Mouse (Mus musculus) kidney, embryonic 15.5 days (tissue): ENCODE measurements around the gene Bend5. TPM values are rescaled to one million over a fixed set of nuclear protein-coding genes. Genes with fewer than 3 reads are reported as not detected.

ENCODE experiments used
- ATAC-seq: fragments of 200-750 bp; cut with Nextera tagmentation; replicated peaks from 2 replicates; pipeline ENCODE4 v1.8.0; 2017; ENCODE audit warnings: moderate TSS enrichment; ENCODE audit not compliant: low FRiP score
- H3K27ac ChIP-seq: fragments of 300-500 bp; sonication (generic); 2 replicates; pipeline ENCODE4 v1.5.1; 2015; ENCODE audit warnings: mild to moderate bottlenecking, inconsistent platforms
- H3K27me3 ChIP-seq: fragments of 300-500 bp; sonication (generic); 2 replicates; pipeline ENCODE4 v1.6.1; 2015; ENCODE audit warnings: inconsistent platforms
- H3K36me3 ChIP-seq: fragments of 300-500 bp; sonication (generic); 2 replicates; pipeline ENCODE4 v1.6.1; 2015; ENCODE audit warnings: inconsistent platforms
- H3K4me1 ChIP-seq: fragments of 300-500 bp; sonication (generic); 2 replicates; pipeline ENCODE4 v1.6.1; 2015; ENCODE audit warnings: inconsistent platforms
- H3K4me2 ChIP-seq: fragments of 300-500 bp; sonication (generic); 2 replicates; pipeline ENCODE4 v1.6.1; 2015; ENCODE audit warnings: moderate library complexity, mild to moderate bottlenecking, inconsistent platforms
- H3K4me3 ChIP-seq: fragments of 300-500 bp; sonication (generic); replicated peaks from 2 replicates; pipeline ENCODE4 v1.5.1; 2015; ENCODE audit warnings: mild to moderate bottlenecking, inconsistent platforms
- H3K9ac ChIP-seq: fragments of 300-500 bp; sonication (generic); 2 replicates; pipeline ENCODE4 v1.6.1; 2015; ENCODE audit warnings: mild to moderate bottlenecking, inconsistent platforms
- H3K9me3 ChIP-seq: fragments of 300-500 bp; sonication (generic); replicated peaks from 2 replicates; pipeline ENCODE4 v1.6.1; 2016; ENCODE audit warnings: inconsistent platforms
- WGBS: fragments of 180-500 bp; shearing (Covaris S2); methylation state at CpG from one replicate; pipeline ENCODE4 v1.1.7; 2015; ENCODE audit warnings: mixed read lengths; 5-methylcytosine and 5-hydroxymethylcytosine counted together
- polyA plus RNA-seq: library from polyadenylated mRNA; unstranded; fragments of >200 nt; fragmentation: Nextera tagmentation; extraction: Ambion mirVana; gene quantifications from 2 replicates; pipeline ENCODE4 v1.2.1, GENCODE M21; 2015

The Bend5 gene
- polyA plus RNA-seq, 1 experiment from 2014 or later, result 26.3 TPM

GRCm38 (mm10) chr4:111495949-111496348 lies 81.1 kb downstream of the Bend5 start:
- no peaks in the 10 kb centered on the region for H3K4me1 ChIP-seq
- 0 out of 2 replicates have a peak, but pooled peaks have one; percentile 46 for ATAC-seq
- WGBS, result 13% methylated on average over 2 of the region's 2 CpGs

GRCm38 (mm10) chr4:111498751-111499150 lies 83.9 kb downstream of the Bend5 start:
- no peak overlapping the region for H3K27ac ChIP-seq
- H3K36me3 ChIP-seq, result no peaks in the 10 kb centered on the region
- H3K4me3 ChIP-seq, result no peak overlapping the region
- no peaks in the 10 kb centered on the region for H3K27me3 ChIP-seq
- no peaks in the 10 kb centered on the region for H3K9me3 ChIP-seq
- no peaks in the 10 kb centered on the region for H3K4me1 ChIP-seq
- ATAC-seq, result no peak
- no peak overlapping the region for H3K4me2 ChIP-seq
- WGBS, result 75% methylated on average over 3 of the region's 3 CpGs
- no peak overlapping the region for H3K9ac ChIP-seq

More at GRCm38 (mm10) chr4:111495949-111496348, 81.1 kb downstream of the Bend5 start:
- Histone ChIP-seq H3K9ac (no peak overlapping the region), H3K9me3 (no peaks in the 10 kb centered on the region), H3K27me3 (no peaks in the 10 kb centered on the region), H3K36me3 (no peaks in the 10 kb centered on the region), H3K4me3 (no peak overlapping the region), H3K4me2 (no peak overlapping the region), H3K27ac (no peak overlapping the region)

GRCm38 (mm10) chr4:111501441-111501840 lies 86.6 kb downstream of the Bend5 start:
- no peak overlapping the region for H3K4me2 ChIP-seq
- H3K4me1 ChIP-seq, result no peaks in the 10 kb centered on the region
- no peak overlapping the region for H3K27ac ChIP-seq
- WGBS, result 94% methylated on average over 1 of the region's 1 CpGs
- no peaks in the 10 kb centered on the region for H3K36me3 ChIP-seq
- H3K27me3 ChIP-seq, result no peaks in the 10 kb centered on the region
- H3K4me3 ChIP-seq, result no peak overlapping the region
- no peak overlapping the region for H3K9ac ChIP-seq
- peak; percentile 25; the same call in 1 of the 2 replicates for ATAC-seq
- no peaks in the 10 kb centered on the region for H3K9me3 ChIP-seq

GRCm38 (mm10) chr4:111502965-111503727 lies 88.3 kb downstream of the Bend5 start:
- 71% methylated on average over 5 of the region's 5 CpGs for WGBS
- Histone ChIP-seq H3K36me3 (no peaks in the 10 kb centered on the region), H3K9ac (no peak overlapping the region), H3K4me3 (no peak overlapping the region), H3K9me3 (no peaks in the 10 kb centered on the region), H3K4me2 (no peak overlapping the region), H3K4me1 (no peaks in the 10 kb centered on the region), H3K27ac (no peak overlapping the region), H3K27me3 (no peaks in the 10 kb centered on the region)
- ATAC-seq, result no peak

- Histone ChIP-seq H3K4me1 (no peaks in the 10 kb centered on the region), H3K27ac (no peak overlapping the region), H3K9me3 (no peaks in the 10 kb centered on the region), H3K4me2 (no peak overlapping the region), H3K36me3 (no peaks in the 10 kb centered on the region), H3K9ac (no peak overlapping the region), H3K4me3 (no peak overlapping the region), H3K27me3 (no peaks in the 10 kb centered on the region)
- WGBS, result 92% methylated on average over 2 of the region's 2 CpGs
- no peak for ATAC-seq
These were observed 90.1 kb downstream of the Bend5 start for GRCm38 (mm10) chr4:111504952-111505351.
